Mouse (Mus musculus) left cerebral cortex, adult 2 months (tissue): ENCODE results near the gene Slc22a14. TPM values are rescaled to one million over a fixed set of nuclear protein-coding genes. Genes with fewer than 3 reads are reported as not detected.
A peak's percentile ranks its signal among the peaks of the same experiment; 100 is the strongest.

Experiments used
- DNase-seq, 2 experiments: peaks; one replicate each; pipeline ENCODE4 v3.0.0; 2021 to 2022; ENCODE audit warnings: low spot score in 2 of 2, mixed read lengths in 1 of 2; ENCODE audit errors: extremely low spot score in 1 of 2
- H3K27ac ChIP-seq: fragments of 200-600 bp; 2 replicates; pipeline ENCODE4 v1.8.1; 2022
- H3K4me3 ChIP-seq: fragments of 200-600 bp; 2 replicates; pipeline ENCODE4 v1.8.1; 2022
- CTCF ChIP-seq: fragments of 200-600 bp; IDR thresholded peaks from 2 replicates; pipeline ENCODE4 v1.8.1; 2022; ENCODE audit warnings: antibody characterized with exemption, mild to moderate bottlenecking, moderate library complexity
- intact Hi-C: fragments of 180-260 bp; cut with DNase I; formaldehyde crosslinking; loops from one replicate; pipeline ENCODE4 v1.15.1; 2025
- total RNA-seq, 2 experiments: library from RNA; stranded (reverse); gene quantifications; 2 replicates each; pipeline ENCODE4 v1.2.3; 2021

Slc22a14 gene
- total RNA-seq, 2 experiments from 2014 or later, result not detected

DNA sequence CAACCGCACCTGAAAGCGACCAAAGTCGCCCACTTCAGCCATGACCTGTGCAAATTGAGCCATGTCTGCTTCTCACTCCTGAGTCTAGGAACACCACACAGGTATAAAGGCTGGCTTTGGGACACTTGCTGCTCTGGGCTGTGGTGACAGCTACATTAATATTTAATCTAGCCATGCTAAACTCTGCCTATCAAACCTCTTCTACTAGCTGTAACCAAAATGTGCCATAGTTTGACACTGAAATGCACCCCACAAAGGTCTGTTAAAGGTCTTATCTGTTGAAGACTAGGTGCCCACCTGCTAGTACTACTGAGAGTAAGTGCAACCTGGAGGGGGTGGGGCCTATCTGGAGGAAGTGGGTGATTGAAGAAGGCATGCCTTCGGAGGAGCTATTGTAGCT, 156.4 kb downstream of the Slc22a14 start, which contains the start of gene Slc22a13:
TSS of gene Slc22a13 (minus strand) at position 101 of the 400 bp plus-strand sequence.
- TF ChIP-seq CTCF, result no peak
- Histone ChIP-seq H3K27ac (no peak within 1 kb of the TSS), H3K4me3 (no peak within 1 kb of the TSS)
- intact Hi-C loops, result no loop called here
- DNase-seq, result no peak

DNA sequence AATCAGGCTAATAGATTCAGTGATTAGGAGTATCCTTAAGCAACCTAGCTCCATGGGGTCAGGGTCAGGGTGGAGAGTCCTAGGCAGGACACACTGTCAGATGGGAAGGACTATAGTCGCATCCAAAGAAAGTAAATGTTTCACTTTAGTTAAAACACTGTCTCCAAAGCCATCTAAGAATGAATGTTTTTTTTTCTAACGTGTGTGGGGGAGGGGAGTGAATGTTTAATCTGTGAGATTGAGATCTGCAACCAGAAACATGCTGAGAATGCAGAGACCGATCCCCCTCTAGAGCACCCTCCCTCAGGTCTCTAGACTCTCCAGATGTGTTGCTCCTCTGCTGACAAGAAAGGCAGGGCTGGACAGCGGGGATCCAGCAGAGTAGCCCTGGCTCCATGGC, 158.2 kb downstream of the Slc22a14 start:
- DNase-seq, result no peak
- no peak for TF ChIP-seq CTCF
- intact Hi-C loops, result no loop called here
- H3K27ac ChIP-seq, result no peak overlapping the region
- no peak overlapping the region for H3K4me3 ChIP-seq

DNA sequence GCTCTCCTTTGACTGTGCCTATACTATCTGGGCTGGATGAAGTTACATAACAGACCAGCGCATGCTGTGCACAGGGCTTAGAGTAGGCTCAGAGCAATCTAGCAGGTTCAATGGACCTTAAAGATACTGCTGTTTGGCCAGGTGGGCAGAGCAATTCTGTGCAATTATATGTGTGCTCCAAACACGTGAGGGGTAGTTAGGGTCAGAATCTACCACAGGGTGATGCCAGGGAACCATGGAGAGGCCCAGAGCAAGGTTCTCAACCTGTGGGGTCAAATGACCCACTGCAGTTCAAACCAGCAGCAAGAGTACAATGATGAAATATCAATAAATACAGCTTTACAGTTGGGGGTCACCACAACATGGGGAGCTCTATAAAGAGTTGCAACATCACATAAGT, 158.7 kb downstream of the Slc22a14 start:
- intact Hi-C loops, result no loop called here
- DNase-seq, result no peak
- TF ChIP-seq CTCF, result no peak
- no peak overlapping the region for H3K4me3 ChIP-seq
- no peak overlapping the region for H3K27ac ChIP-seq

DNA sequence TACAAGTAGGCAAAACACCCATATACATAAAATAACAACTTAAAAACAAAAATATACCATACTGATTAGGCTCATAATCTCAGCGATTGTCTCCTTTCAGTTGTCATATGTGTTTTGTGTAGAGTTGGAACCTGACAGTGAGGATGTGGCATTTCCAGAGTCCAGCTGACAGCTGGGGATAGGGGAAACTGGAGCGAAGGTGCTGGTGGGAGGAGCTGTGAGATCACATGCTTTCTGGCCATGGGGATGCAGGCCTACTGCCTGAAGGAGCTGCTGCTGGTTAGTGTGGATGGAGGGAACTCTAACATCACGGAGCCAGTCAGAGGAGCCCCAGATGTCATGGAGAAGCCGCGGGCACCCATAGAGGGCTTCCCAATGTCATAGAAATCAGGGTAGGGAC, 159.6 kb downstream of the Slc22a14 start:
- TF ChIP-seq CTCF, result no peak
- Histone ChIP-seq H3K27ac (no peak overlapping the region), H3K4me3 (no peak overlapping the region)
- no peak for DNase-seq
- intact Hi-C loops, result no loop called here

DNA sequence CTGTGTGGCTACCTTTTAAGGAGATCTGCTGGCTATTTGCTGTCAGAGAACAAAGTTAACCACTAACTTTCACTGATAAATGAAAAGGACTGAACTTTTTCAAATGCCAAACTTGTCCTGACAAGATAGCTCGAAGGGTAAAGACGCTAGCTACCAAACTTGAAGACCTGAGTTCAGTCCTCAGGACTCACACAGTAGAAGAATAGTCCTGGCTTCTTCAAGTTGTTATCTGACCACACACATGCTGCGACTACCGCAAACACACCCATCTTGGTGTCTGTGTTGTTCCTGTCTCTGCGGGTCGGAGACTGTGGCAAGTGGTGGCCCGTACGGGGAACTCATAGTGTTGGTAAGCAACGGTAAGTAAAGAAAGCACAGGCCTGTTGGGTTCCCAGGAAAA, 161.7 kb downstream of the Slc22a14 start:
- DNase-seq, result no peak
- intact Hi-C loops, result no loop called here
- no peak overlapping the region for H3K27ac ChIP-seq
- TF ChIP-seq CTCF, result no peak
- H3K4me3 ChIP-seq, result no peak overlapping the region

DNA sequence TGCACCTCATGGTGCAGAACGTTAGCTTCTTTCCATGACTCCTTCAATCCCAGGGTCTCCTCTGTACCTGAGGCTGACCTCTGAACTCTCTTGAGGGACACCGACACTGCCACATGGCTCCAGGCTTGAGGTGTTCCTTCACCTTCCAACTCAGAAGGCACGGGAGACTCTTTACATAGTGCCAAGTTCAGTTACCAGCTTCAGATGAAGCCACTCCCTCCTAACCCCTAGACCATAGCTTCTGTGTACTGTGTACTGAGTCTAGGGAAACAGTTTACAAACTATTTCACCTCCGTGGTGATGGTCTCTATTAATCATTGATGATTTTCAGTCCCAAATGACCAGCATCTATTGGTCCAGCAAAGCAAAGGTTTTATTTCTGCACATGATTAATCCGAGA, 163.7 kb downstream of the Slc22a14 start:
- intact Hi-C loops, result no loop called here
- Histone ChIP-seq H3K27ac (no peak overlapping the region), H3K4me3 (no peak overlapping the region)
- no peak for DNase-seq
- TF ChIP-seq CTCF, result no peak

DNA sequence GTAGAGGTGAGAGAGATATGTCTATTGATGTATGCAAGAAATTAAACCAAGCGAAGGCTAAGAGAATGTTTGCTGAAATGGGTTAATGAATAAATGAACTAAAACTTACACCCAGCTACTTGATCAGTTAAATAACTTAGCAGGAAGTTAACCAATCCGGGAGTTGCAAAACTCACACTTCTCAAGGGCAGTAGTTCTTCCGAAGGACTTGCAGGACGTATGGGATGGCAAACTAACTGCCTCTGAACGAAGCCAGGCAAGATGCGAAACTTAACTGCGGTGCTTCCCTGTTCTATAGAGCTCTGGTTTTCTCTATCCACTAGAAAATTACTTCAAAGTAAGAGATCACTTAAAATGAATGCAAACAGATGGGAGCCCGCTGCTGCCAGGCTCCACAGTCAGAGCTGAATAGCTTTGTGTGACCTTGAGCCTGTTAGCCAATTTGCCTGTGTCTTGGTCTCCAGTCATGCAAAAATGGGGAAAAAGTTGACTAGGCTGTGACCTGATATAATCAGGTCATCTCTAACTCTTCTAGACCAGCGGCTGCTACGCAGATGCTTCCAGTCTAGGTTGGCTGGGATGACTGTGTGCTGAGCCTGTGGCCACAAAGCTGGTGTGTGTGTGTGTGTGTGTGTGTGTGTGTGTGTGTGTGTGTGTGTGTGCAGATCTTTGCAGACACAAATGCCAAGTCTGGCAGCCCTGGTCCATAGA, 166.0 kb downstream of the Slc22a14 start:
- Histone ChIP-seq H3K27ac (no peak overlapping the region), H3K4me3 (no peak overlapping the region)
- intact Hi-C loops, result no loop called here
- no peak for DNase-seq
- TF ChIP-seq CTCF, result no peak

DNA sequence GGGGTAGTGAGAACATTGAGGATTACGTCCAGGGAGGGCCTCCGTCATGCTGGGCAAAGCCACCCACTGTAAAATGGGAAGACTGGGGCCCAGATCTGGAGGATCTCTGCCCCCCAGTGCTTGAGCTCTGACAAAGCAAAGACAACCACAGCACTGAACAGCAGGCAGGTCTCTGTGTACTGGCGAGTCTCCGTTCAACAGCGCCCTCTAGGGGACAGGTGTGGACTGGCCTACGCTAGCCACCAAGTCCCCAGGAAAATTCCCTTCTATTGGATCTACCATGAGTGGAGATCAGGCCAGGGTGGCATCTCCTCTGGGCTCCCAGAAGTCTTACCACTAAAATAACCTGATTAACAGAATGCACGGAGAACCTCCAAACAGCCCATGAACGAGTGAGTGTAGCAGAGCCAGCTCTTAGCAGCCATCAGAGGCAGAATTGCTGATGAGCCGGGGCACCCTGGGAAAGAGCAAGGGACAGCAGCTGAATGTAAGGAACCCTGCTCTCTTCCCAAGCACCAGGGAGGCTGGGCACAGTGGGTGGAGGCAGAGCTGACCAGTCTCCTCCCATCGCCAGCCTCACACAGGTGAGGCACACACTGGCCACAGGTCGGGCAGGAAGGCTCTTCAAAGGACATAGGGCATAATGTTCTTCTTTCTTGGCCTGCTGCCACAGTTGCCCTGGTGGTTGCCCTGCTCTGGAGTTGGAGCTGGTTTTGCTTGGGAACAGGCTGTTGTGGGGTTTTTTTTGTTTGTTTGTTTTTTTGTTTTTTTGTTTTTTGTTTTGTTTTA, 173.0 kb downstream of the Slc22a14 start:
- Histone ChIP-seq H3K27ac (no peak overlapping the region), H3K4me3 (no peak overlapping the region)
- intact Hi-C loops, result no loop called here
- TF ChIP-seq CTCF, result peak; percentile 64
- peak; percentile 31 to 43 for DNase-seq

DNA sequence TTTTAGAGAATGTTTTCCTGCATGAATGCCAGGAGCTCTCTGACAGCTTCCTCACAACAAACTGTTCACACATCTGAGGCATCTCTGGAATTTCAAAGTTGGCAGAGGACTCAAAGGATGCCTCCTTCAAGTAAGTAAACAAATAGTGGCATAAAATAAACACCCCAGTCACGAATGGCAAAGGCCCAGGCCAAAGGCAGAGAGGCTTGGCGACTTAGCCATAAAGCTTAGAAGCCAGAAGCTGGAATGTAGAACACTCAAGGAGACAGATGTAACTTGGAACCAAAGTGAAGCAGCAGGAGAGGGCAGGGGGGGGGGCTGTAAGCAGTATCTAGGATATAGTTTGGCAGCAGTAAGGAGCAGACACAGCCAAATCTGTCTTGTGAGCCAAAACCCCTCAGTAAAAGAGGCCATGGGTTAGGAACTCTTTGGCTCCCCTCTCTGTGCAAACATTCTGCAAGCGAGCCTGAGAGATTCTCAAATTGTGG, 184.1 kb downstream of the Slc22a14 start:
- intact Hi-C loops, result no loop called here
- H3K27ac ChIP-seq, result no peak overlapping the region
- H3K4me3 ChIP-seq, result no peak overlapping the region
- TF ChIP-seq CTCF, result no peak
- DNase-seq, result no peak

DNA sequence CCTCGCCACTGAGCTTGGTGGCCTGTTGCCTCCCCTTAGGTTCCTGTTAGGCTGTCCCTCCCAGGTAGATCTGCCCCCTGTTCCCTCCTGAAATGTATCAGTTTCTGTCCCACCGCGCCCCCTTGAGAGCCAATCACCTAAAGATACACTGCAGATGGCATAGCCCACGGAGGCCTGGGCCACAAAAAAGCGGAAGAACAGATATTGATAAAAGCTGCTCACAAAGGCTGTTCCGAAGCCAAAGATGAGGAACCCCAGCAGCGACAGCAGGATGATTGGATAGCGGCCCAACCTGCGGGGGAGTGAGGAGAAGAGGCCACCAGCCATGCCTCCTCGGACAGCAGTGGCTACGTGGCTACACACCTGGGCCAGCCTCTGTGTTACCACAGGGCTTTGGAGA, 186.1 kb downstream of the Slc22a14 start:
- intact Hi-C loops, result no loop called here
- H3K4me3 ChIP-seq, result no peak overlapping the region
- TF ChIP-seq CTCF, result no peak
- no peak for DNase-seq
- no peak overlapping the region for H3K27ac ChIP-seq

DNA sequence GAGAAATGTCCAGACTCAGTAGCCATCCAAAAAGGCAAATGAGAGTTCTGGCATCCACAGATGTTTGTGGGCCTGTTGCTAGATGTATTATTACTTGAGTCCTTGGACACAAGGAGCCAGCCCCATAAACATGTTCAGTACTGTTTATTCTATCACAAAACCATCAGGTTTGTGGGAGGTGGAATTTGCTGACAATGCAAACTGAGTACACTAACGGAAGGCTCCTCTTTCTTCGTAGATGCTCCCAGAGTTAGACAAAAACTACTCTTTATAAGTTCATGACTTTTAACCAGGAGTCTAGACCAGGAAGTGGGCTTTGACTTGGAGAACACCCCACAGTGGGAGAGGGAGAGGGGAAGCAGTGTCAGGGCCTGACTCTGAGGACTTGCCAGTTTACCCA, 197.7 kb downstream of the Slc22a14 start:
- H3K27ac ChIP-seq, result no peak overlapping the region
- no peak for DNase-seq
- intact Hi-C loops, result no loop called here
- no peak for TF ChIP-seq CTCF
- H3K4me3 ChIP-seq, result no peak overlapping the region

DNA sequence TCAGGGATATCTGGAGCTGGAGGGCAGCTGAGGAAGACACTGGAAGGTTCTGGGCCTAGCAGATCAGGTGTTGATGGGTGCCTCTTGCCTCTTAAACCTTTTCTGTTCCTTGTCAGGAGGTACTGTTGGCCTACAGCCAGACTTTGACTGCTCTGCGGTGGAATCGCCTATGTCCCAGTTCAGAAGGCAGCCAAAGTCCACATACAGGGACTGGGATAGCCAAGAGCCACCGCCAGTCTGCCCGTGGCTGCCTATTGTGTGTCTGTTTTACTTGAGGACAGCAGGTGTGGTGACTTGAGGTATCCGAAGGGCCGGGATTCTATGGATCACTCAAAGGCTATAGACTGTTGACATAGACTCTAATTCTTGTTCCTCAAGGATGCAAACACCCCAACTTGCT, 199.8 kb downstream of the Slc22a14 start:
- H3K4me3 ChIP-seq, result no peak overlapping the region
- TF ChIP-seq CTCF, result no peak
- no peak for DNase-seq
- intact Hi-C loops, result no loop called here
- no peak overlapping the region for H3K27ac ChIP-seq

DNA sequence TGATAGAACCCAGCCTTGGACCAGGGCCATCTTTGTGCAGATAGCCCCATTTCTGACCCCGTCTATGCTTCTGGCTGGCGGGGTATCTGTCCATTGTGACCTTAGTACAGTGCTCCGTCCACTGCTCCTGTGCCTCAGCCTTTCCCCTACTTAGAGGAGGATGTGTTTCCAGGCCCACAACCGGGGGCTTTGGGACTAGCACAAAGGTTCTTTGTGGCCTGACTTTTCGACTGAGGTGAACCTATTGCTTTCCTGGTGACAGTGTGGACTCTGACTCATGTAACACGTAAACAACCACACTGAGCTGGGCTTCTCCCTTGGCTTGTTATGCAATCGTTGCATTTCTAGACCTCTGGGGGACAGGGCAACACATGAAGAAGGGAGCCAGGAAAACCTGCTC, 200.6 kb downstream of the Slc22a14 start:
- intact Hi-C loops, result no loop called here
- DNase-seq, result no peak
- Histone ChIP-seq H3K4me3 (no peak overlapping the region), H3K27ac (no peak overlapping the region)
- no peak for TF ChIP-seq CTCF
